Mouse (Mus musculus) midbrain, embryonic 14.5 days (tissue): Measurements from ENCODE around the gene Wfdc21. TPM values are rescaled to one million over a fixed set of nuclear protein-coding genes. Genes with fewer than 3 reads are reported as not detected.

Experiments used
- ATAC-seq: fragments of 200-750 bp; cut with Nextera tagmentation; 2 replicates; pipeline ENCODE4 v1.8.0; 2017; ENCODE audit warnings: moderate number of reproducible peaks, moderate library complexity; ENCODE audit not compliant: low FRiP score, low TSS enrichment
- DNase-seq: peaks from one replicate; pipeline ENCODE4 v3.0.0-alpha.2; 2015
- H3K27ac ChIP-seq: fragments of 300-500 bp; sonication (generic); replicated peaks from 2 replicates; pipeline ENCODE4 v1.5.1; 2014; ENCODE audit warnings: mild to moderate bottlenecking, low read depth, low read length, moderate library complexity
- H3K27me3 ChIP-seq: fragments of 300-500 bp; sonication (generic); 2 replicates; pipeline ENCODE4 v1.6.1; 2014; ENCODE audit warnings: low read length, control low read depth, mixed read lengths; ENCODE audit not compliant: control insufficient read depth, insufficient read depth
- H3K36me3 ChIP-seq: fragments of 300-500 bp; sonication (generic); 2 replicates; pipeline ENCODE4 v1.6.1; 2014; ENCODE audit warnings: low read length, control low read depth; ENCODE audit not compliant: control insufficient read depth, insufficient read depth
- H3K4me1 ChIP-seq: fragments of 300-500 bp; sonication (generic); 2 replicates; pipeline ENCODE4 v1.6.1; 2014; ENCODE audit warnings: mild to moderate bottlenecking, antibody characterized with exemption, low read length, control low read depth; ENCODE audit not compliant: control insufficient read depth, insufficient read depth
- H3K4me2 ChIP-seq: fragments of 300-500 bp; sonication (generic); 2 replicates; pipeline ENCODE4 v1.6.1; 2014; ENCODE audit warnings: mild to moderate bottlenecking, low read length, moderate library complexity
- H3K4me3 ChIP-seq: fragments of 300-500 bp; sonication (generic); replicated peaks from 2 replicates; pipeline ENCODE4 v1.5.1; 2014; ENCODE audit warnings: low read depth, low read length
- H3K9ac ChIP-seq: fragments of 300-500 bp; sonication (generic); replicated peaks from 2 replicates; pipeline ENCODE4 v1.6.1; 2014; ENCODE audit warnings: mild to moderate bottlenecking, low read length, moderate library complexity
- H3K9me3 ChIP-seq: fragments of 300-500 bp; sonication (generic); 2 replicates; pipeline ENCODE4 v1.6.1; 2016; ENCODE audit warnings: low read length, control low read depth, mixed read lengths; ENCODE audit not compliant: control insufficient read depth
- WGBS: fragments of 180-500 bp; shearing (Covaris S2); extraction: QIAGEN DNeasy Blood & Tissue Kit; methylation state at CpG from one replicate; pipeline ENCODE4 v1.1.7; 2014; 5-methylcytosine and 5-hydroxymethylcytosine counted together
- polyA plus RNA-seq: library from polyadenylated mRNA; unstranded; fragments of >200 nt; fragmentation: Nextera tagmentation; extraction: Ambion mirVana; gene quantifications from 2 replicates; pipeline ENCODE4 v1.2.1, GENCODE M21; 2014

Gene Wfdc21
- polyA plus RNA-seq, 1 experiment from 2014 or later, result not detected

DNA sequence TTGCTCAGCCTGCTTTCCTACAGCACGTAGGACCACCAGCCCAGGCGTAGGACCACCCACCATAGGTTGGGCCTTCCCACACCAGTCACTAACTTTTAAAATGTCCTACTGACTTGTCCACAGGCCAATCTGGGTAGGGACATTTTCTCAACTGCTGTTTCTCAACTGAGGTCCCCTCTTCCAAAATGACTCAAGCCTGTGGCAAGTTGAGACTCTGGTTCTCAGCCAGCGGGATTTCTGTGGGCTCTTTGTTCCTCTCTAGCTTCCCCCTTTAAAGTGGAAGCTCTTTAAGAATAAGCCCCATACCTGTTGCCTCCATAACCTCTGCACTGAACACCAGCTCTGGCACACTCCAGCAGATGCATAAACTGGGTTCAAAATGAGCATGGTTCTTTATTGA, 3.2 kb upstream of the Wfdc21 start:
- 85% methylated on average over 3 of the region's 3 CpGs for WGBS
- Histone ChIP-seq H3K9me3 (no peaks in the 10 kb centered on the region), H3K27ac (no peak overlapping the region), H3K36me3 (no peaks in the 10 kb centered on the region), H3K4me2 (no peak overlapping the region), H3K9ac (no peak overlapping the region), H3K27me3 (no peaks in the 10 kb centered on the region), H3K4me1 (no peaks in the 10 kb centered on the region), H3K4me3 (no peak overlapping the region)
- ATAC-seq (no peak), DNase-seq (no peak)

- H3K4me2 ChIP-seq, result no peak overlapping the region
- ATAC-seq (no peak), DNase-seq (no peak)
- no peak overlapping the region for H3K4me3 ChIP-seq
- 72% methylated on average over 4 of the region's 4 CpGs for WGBS
- H3K27ac ChIP-seq, result no peak overlapping the region
- H3K9me3 ChIP-seq, result no peaks in the 10 kb centered on the region
- no peaks in the 10 kb centered on the region for H3K27me3 ChIP-seq
- H3K4me1 ChIP-seq, result no peaks in the 10 kb centered on the region
- no peak overlapping the region for H3K9ac ChIP-seq
- no peaks in the 10 kb centered on the region for H3K36me3 ChIP-seq
These were observed 588 bp upstream of the Wfdc21 start for GRCm38 (mm10) chr11:83746152-83746551.

- Histone ChIP-seq H3K4me2 (no peak overlapping the region), H3K4me3 (no peak overlapping the region), H3K4me1 (no peaks in the 10 kb centered on the region), H3K9ac (no peak overlapping the region), H3K27ac (no peak overlapping the region), H3K9me3 (no peaks in the 10 kb centered on the region), H3K27me3 (peaks cover 13% of the 10 kb centered on the region; the same call in 1 of the 2 replicates), H3K36me3 (no peaks in the 10 kb centered on the region)
- 63% methylated on average over 6 of the region's 6 CpGs for WGBS
- DNase-seq (no peak), ATAC-seq (no peak)
These were observed 881 bp downstream of the Wfdc21 start for GRCm38 (mm10) chr11:83747376-83748265.

GRCm38 (mm10) chr11:83753581-83754181, 6.9 kb downstream of the Wfdc21 start, which contains the start of gene Heatr6:
TSS of gene Heatr6 (plus strand) at chr11:83753696.
- Histone ChIP-seq H3K4me3 (peak within 1 kb of the TSS; percentile 83), H3K9ac (peak within 1 kb of the TSS; percentile 88), H3K4me2 (peak within 1 kb of the TSS; percentile 73), H3K4me1 (peaks cover 17% of the 10 kb centered on the region), H3K27me3 (peaks cover 13% of the 10 kb centered on the region; the same call in 1 of the 2 replicates), H3K9me3 (no peaks in the 10 kb centered on the region), H3K36me3 (peaks cover 29% of the 10 kb centered on the region), H3K27ac (peak within 1 kb of the TSS; percentile 93)
- ATAC-seq (peak; percentile 91), DNase-seq (peak; percentile 96)
- under 1% methylated on average over 47 of the region's 47 CpGs for WGBS

- Histone ChIP-seq H3K4me2 (peak overlapping the region; percentile 73), H3K9ac (peak overlapping the region; percentile 88), H3K4me3 (peak overlapping the region; percentile 83), H3K4me1 (peaks cover 17% of the 10 kb centered on the region), H3K36me3 (peaks cover 34% of the 10 kb centered on the region), H3K27ac (peak overlapping the region; percentile 93), H3K9me3 (no peaks in the 10 kb centered on the region), H3K27me3 (peaks cover 13% of the 10 kb centered on the region; the same call in 1 of the 2 replicates)
- no peak for DNase-seq
- no peak for ATAC-seq
- 3% methylated on average over 8 of the region's 8 CpGs for WGBS
These were observed 7.5 kb downstream of the Wfdc21 start for GRCm38 (mm10) chr11:83754227-83754626.

GRCm38 (mm10) chr11:83767306-83767705, 20.6 kb downstream of the Wfdc21 start:
- Histone ChIP-seq H3K27me3 (no peaks in the 10 kb centered on the region), H3K9me3 (no peaks in the 10 kb centered on the region), H3K4me2 (no peak overlapping the region), H3K4me1 (no peaks in the 10 kb centered on the region), H3K36me3 (peaks cover 95% of the 10 kb centered on the region), H3K27ac (no peak overlapping the region), H3K9ac (no peak overlapping the region), H3K4me3 (no peak overlapping the region)
- 94% methylated on average over 9 of the region's 9 CpGs for WGBS
- ATAC-seq, result no peak
- no peak for DNase-seq

DNA sequence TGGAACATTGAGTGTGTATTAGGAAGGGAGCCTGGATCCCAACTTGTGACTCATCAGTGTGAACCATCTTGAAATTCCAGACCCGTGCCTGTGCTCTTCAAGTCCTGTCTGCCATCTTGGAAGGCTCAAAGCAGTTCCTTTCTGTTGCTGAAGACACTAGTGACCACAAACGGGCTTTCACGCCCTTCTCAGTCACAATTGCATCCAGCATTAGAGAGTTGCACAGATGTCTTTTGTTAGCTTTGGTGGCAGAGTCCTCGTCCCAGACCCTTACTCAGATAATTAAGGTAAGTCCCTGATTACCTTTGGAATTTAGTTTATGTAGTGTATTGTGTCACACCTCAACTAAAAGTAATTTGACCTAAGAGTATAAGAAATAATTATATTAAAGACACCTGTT, 22.2 kb downstream of the Wfdc21 start:
- no peak overlapping the region for H3K4me3 ChIP-seq
- H3K4me2 ChIP-seq, result no peak overlapping the region
- H3K36me3 ChIP-seq, result peaks cover 95% of the 10 kb centered on the region
- no peak for DNase-seq
- no peak for ATAC-seq
- no peaks in the 10 kb centered on the region for H3K4me1 ChIP-seq
- H3K9me3 ChIP-seq, result no peaks in the 10 kb centered on the region
- no peaks in the 10 kb centered on the region for H3K27me3 ChIP-seq
- no peak overlapping the region for H3K27ac ChIP-seq
- WGBS, result 91% methylated on average over 4 of the region's 4 CpGs
- no peak overlapping the region for H3K9ac ChIP-seq

GRCm38 (mm10) chr11:83771014-83771413, 24.3 kb downstream of the Wfdc21 start:
- H3K9me3 ChIP-seq, result no peaks in the 10 kb centered on the region
- H3K27me3 ChIP-seq, result no peaks in the 10 kb centered on the region
- 96% methylated on average over 7 of the region's 7 CpGs for WGBS
- ATAC-seq (no peak), DNase-seq (no peak)
- H3K27ac ChIP-seq, result no peak overlapping the region
- H3K4me2 ChIP-seq, result no peak overlapping the region
- H3K4me1 ChIP-seq, result no peaks in the 10 kb centered on the region
- peaks cover 94% of the 10 kb centered on the region for H3K36me3 ChIP-seq
- H3K4me3 ChIP-seq, result no peak overlapping the region
- no peak overlapping the region for H3K9ac ChIP-seq
